Mouse (Mus musculus) ES-Bruce4 (cell line): Measurements from ENCODE around the gene Ogdhl.

Experiments used
- CTCF ChIP-seq: IDR thresholded peaks from one replicate; pipeline ENCODE4 v1.8.1; 2011; ENCODE audit warnings: low read depth, low read length
- EP300 ChIP-seq: IDR thresholded peaks from 2 replicates; pipeline ENCODE4 v1.6.1; 2011; ENCODE audit warnings: low read depth, low read length; ENCODE audit not compliant: insufficient read depth

- TF ChIP-seq CTCF (no peak), EP300 (no peak)
Observed at GRCm38 (mm10) chr14:32381066-32381465, 59.2 kb downstream of the Ogdhl start.
